Mouse (Mus musculus): Measurements from ENCODE around the gene Plcxd3. TPM values are rescaled to one million over a fixed set of nuclear protein-coding genes. Genes with fewer than 3 reads are reported as not detected.

Plcxd3 gene
- polyA plus RNA-seq, 1 experiment from 2014 or later = 3.0 TPM

- no peaks in the 10 kb centered on the region for H3K36me3 ChIP-seq
- no peak overlapping the region for H3K27ac ChIP-seq (replicated peaks)
- no peak overlapping the region for H3K9ac ChIP-seq
- ATAC-seq (ENCODE audit: insufficient number of reproducible peaks, low FRiP score, low TSS enrichment, low read depth) = no peak
- no peak overlapping the region for H3K4me2 ChIP-seq (replicated peaks)
- no peaks in the 10 kb centered on the region for H3K27me3 ChIP-seq
- H3K9me3 ChIP-seq (replicated peaks) = no peaks in the 10 kb centered on the region
- no peaks in the 10 kb centered on the region for H3K4me1 ChIP-seq
- H3K4me3 ChIP-seq (replicated peaks) = no peak overlapping the region
These were observed 12.5 kb downstream of the Plcxd3 start for GRCm38 (mm10) chr15:4387774-4388173.

GRCm38 (mm10) chr15:4400096-4400495 is 24.8 kb downstream of the Plcxd3 start:
- H3K9ac ChIP-seq = no peak overlapping the region
- 76% methylated on average over 4 of the region's 4 CpGs for WGBS
- H3K4me2 ChIP-seq (replicated peaks) = no peak overlapping the region
- no peaks in the 10 kb centered on the region for H3K27me3 ChIP-seq
- no peaks in the 10 kb centered on the region for H3K36me3 ChIP-seq
- no peak overlapping the region for H3K27ac ChIP-seq (replicated peaks)
- no peak for ATAC-seq (ENCODE audit: insufficient number of reproducible peaks, low FRiP score, low TSS enrichment, low read depth)
- H3K9me3 ChIP-seq (replicated peaks) = no peaks in the 10 kb centered on the region
- no peaks in the 10 kb centered on the region for H3K4me1 ChIP-seq
- H3K4me3 ChIP-seq (replicated peaks) = no peak overlapping the region

GRCm38 (mm10) chr15:4411333-4411732 is 36.0 kb downstream of the Plcxd3 start:
- Histone ChIP-seq H3K9ac (no peak overlapping the region), H3K4me1 (no peaks in the 10 kb centered on the region), H3K36me3 (no peaks in the 10 kb centered on the region), H3K27me3 (no peaks in the 10 kb centered on the region), H3K4me2 (replicated peaks) (no peak overlapping the region), H3K27ac (replicated peaks) (no peak overlapping the region), H3K4me3 (replicated peaks) (no peak overlapping the region), H3K9me3 (replicated peaks) (no peaks in the 10 kb centered on the region)
- WGBS = 50% methylated on average over 2 of the region's 2 CpGs
- no peak for ATAC-seq (ENCODE audit: insufficient number of reproducible peaks, low FRiP score, low TSS enrichment, low read depth)

GRCm38 (mm10) chr15:4440081-4440480 is 64.8 kb downstream of the Plcxd3 start:
- Histone ChIP-seq H3K36me3 (no peaks in the 10 kb centered on the region), H3K4me3 (replicated peaks) (no peak overlapping the region), H3K27me3 (no peaks in the 10 kb centered on the region), H3K4me2 (replicated peaks) (no peak overlapping the region), H3K4me1 (no peaks in the 10 kb centered on the region), H3K9ac (no peak overlapping the region), H3K9me3 (replicated peaks) (no peaks in the 10 kb centered on the region), H3K27ac (replicated peaks) (no peak overlapping the region)
- ATAC-seq (ENCODE audit: insufficient number of reproducible peaks, low FRiP score, low TSS enrichment, low read depth) = no peak

GRCm38 (mm10) chr15:4496182-4496581 is 120.9 kb downstream of the Plcxd3 start:
- Histone ChIP-seq H3K4me2 (replicated peaks) (no peak overlapping the region), H3K9me3 (replicated peaks) (no peaks in the 10 kb centered on the region), H3K4me3 (replicated peaks) (no peak overlapping the region), H3K4me1 (no peaks in the 10 kb centered on the region), H3K36me3 (no peaks in the 10 kb centered on the region), H3K27me3 (no peaks in the 10 kb centered on the region), H3K9ac (no peak overlapping the region), H3K27ac (replicated peaks) (no peak overlapping the region)
- ATAC-seq (ENCODE audit: insufficient number of reproducible peaks, low FRiP score, low TSS enrichment, low read depth) = no peak
- WGBS = 89% methylated on average over 3 of the region's 3 CpGs

- Histone ChIP-seq H3K36me3 (no peaks in the 10 kb centered on the region), H3K4me1 (no peaks in the 10 kb centered on the region), H3K27ac (replicated peaks) (no peak overlapping the region), H3K4me3 (replicated peaks) (no peak overlapping the region), H3K9me3 (replicated peaks) (no peaks in the 10 kb centered on the region), H3K9ac (no peak overlapping the region), H3K27me3 (no peaks in the 10 kb centered on the region), H3K4me2 (replicated peaks) (no peak overlapping the region)
- ATAC-seq (ENCODE audit: insufficient number of reproducible peaks, low FRiP score, low TSS enrichment, low read depth) = no peak
- 48% methylated on average over 2 of the region's 2 CpGs for WGBS
These were observed 121.7 kb downstream of the Plcxd3 start for GRCm38 (mm10) chr15:4496984-4497383.

GRCm38 (mm10) chr15:4498036-4498435 is 122.7 kb downstream of the Plcxd3 start:
- H3K27me3 ChIP-seq = no peaks in the 10 kb centered on the region
- H3K4me3 ChIP-seq (replicated peaks) = no peak overlapping the region
- WGBS = 75% methylated on average over 3 of the region's 3 CpGs
- ATAC-seq (ENCODE audit: insufficient number of reproducible peaks, low FRiP score, low TSS enrichment, low read depth) = no peak
- H3K4me2 ChIP-seq (replicated peaks) = no peak overlapping the region
- H3K27ac ChIP-seq (replicated peaks) = no peak overlapping the region
- no peaks in the 10 kb centered on the region for H3K4me1 ChIP-seq
- H3K9me3 ChIP-seq (replicated peaks) = no peaks in the 10 kb centered on the region
- no peaks in the 10 kb centered on the region for H3K36me3 ChIP-seq
- H3K9ac ChIP-seq = no peak overlapping the region

- no peaks in the 10 kb centered on the region for H3K9me3 ChIP-seq (replicated peaks)
- no peak for ATAC-seq (ENCODE audit: insufficient number of reproducible peaks, low FRiP score, low TSS enrichment, low read depth)
- no peak overlapping the region for H3K27ac ChIP-seq (replicated peaks)
- H3K4me2 ChIP-seq (replicated peaks) = no peak overlapping the region
- H3K27me3 ChIP-seq = no peaks in the 10 kb centered on the region
- no peaks in the 10 kb centered on the region for H3K4me1 ChIP-seq
- WGBS = 71% methylated on average over 3 of the region's 3 CpGs
- no peak overlapping the region for H3K9ac ChIP-seq
- H3K36me3 ChIP-seq = no peaks in the 10 kb centered on the region
- H3K4me3 ChIP-seq (replicated peaks) = no peak overlapping the region
These were observed 128.1 kb downstream of the Plcxd3 start for GRCm38 (mm10) chr15:4503366-4503765.

GRCm38 (mm10) chr15:4503826-4504225 is 128.5 kb downstream of the Plcxd3 start:
- Histone ChIP-seq H3K27me3 (no peaks in the 10 kb centered on the region), H3K4me3 (replicated peaks) (no peak overlapping the region), H3K9me3 (replicated peaks) (no peaks in the 10 kb centered on the region), H3K4me1 (no peaks in the 10 kb centered on the region), H3K9ac (no peak overlapping the region), H3K4me2 (replicated peaks) (no peak overlapping the region), H3K27ac (replicated peaks) (no peak overlapping the region), H3K36me3 (no peaks in the 10 kb centered on the region)
- 64% methylated on average over 4 of the region's 4 CpGs for WGBS
- ATAC-seq (ENCODE audit: insufficient number of reproducible peaks, low FRiP score, low TSS enrichment, low read depth) = no peak

GRCm38 (mm10) chr15:4514724-4515123 is 139.4 kb downstream of the Plcxd3 start:
- 88% methylated on average over 1 of the region's 1 CpGs for WGBS
- H3K27ac ChIP-seq (replicated peaks) = no peak overlapping the region
- H3K36me3 ChIP-seq = no peaks in the 10 kb centered on the region
- no peak overlapping the region for H3K4me2 ChIP-seq (replicated peaks)
- H3K4me1 ChIP-seq = no peaks in the 10 kb centered on the region
- no peaks in the 10 kb centered on the region for H3K27me3 ChIP-seq
- no peak overlapping the region for H3K4me3 ChIP-seq (replicated peaks)
- H3K9me3 ChIP-seq (replicated peaks) = no peaks in the 10 kb centered on the region
- H3K9ac ChIP-seq = no peak overlapping the region
- no peak for ATAC-seq (ENCODE audit: insufficient number of reproducible peaks, low FRiP score, low TSS enrichment, low read depth)

GRCm38 (mm10) chr15:4524598-4524997 is 149.3 kb downstream of the Plcxd3 start:
- no peak overlapping the region for H3K4me2 ChIP-seq (replicated peaks)
- no peaks in the 10 kb centered on the region for H3K4me1 ChIP-seq
- no peak overlapping the region for H3K4me3 ChIP-seq (replicated peaks)
- no peak for ATAC-seq (ENCODE audit: insufficient number of reproducible peaks, low FRiP score, low TSS enrichment, low read depth)
- H3K27ac ChIP-seq (replicated peaks) = no peak overlapping the region
- H3K9ac ChIP-seq = no peak overlapping the region
- WGBS = 64% methylated on average over 3 of the region's 3 CpGs
- no peaks in the 10 kb centered on the region for H3K27me3 ChIP-seq
- no peaks in the 10 kb centered on the region for H3K9me3 ChIP-seq (replicated peaks)
- no peaks in the 10 kb centered on the region for H3K36me3 ChIP-seq

- no peaks in the 10 kb centered on the region for H3K27me3 ChIP-seq
- no peaks in the 10 kb centered on the region for H3K4me1 ChIP-seq
- H3K4me3 ChIP-seq (replicated peaks) = no peak overlapping the region
- H3K4me2 ChIP-seq (replicated peaks) = no peak overlapping the region
- no peak overlapping the region for H3K9ac ChIP-seq
- no peak for ATAC-seq (ENCODE audit: insufficient number of reproducible peaks, low FRiP score, low TSS enrichment, low read depth)
- no peak overlapping the region for H3K27ac ChIP-seq (replicated peaks)
- H3K36me3 ChIP-seq = no peaks in the 10 kb centered on the region
- no peaks in the 10 kb centered on the region for H3K9me3 ChIP-seq (replicated peaks)
- WGBS = 91% methylated on average over 2 of the region's 2 CpGs
These were observed 158.4 kb downstream of the Plcxd3 start for GRCm38 (mm10) chr15:4533700-4534099.

All from embryonic facial prominence, embryonic 15.5 days (tissue).